Mouse (Mus musculus): Measurements from ENCODE around the gene Sec23ip. TPM values are rescaled to one million over a fixed set of nuclear protein-coding genes. Genes with fewer than 3 reads are reported as not detected.
A peak's percentile ranks its signal among the peaks of the same experiment; 100 is the strongest.

Sec23ip gene
- polyA plus RNA-seq, 1 experiment, result 11.5 TPM

DNA sequence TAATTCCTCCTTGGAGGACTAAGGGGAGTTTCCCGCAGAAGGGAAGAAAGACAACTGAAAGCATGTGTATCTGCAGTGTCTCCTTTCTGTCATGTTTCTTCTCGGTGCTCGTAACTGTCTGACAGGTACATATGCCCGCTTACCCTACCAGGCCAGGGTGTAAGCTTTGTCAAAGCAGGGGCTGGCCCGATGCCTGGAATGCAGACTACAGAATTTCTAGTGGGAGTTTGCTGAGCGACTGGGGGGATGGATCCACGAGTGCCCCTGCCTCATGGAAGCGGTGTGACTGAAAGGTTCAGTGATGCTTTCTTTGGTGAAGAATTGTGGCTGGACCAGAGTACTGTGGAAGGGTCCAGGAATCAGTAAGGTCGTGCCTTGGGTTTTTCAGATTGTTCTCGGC, 1.4 kb downstream of the Sec23ip start:
- Histone ChIP-seq H3K4me1 (ENCODE audit: control insufficient read depth, insufficient read depth, insufficient read length, low read length) (peaks cover 4% of the 10 kb centered on the region; the same call in 1 of the 2 replicates), H3K27ac (replicated peaks; ENCODE audit: low read depth, low read length) (no peak overlapping the region), H3K4me3 (ENCODE audit: insufficient read depth, low read depth, low read length) (peak overlapping the region; percentile 64; the same call in 1 of the 2 replicates)

DNA sequence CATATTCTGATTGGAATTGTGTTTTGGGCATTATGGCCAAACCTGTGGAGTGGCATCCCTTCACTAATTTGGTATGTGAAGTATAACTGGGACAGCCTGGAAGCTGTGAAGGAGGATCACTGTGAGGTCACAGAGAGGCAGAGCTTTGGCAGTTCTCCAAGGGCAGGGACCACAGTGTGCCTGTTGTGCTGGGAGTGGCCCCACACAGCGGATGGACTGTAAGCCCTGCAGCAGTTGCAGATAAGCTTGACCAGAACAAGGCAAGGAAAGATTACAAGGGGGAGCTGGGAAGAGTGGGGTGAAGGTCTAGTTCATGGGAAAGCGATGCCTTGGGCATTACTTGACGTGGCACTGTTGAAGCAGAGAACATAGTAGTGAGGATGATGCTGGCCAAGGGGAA, 4.0 kb downstream of the Sec23ip start:
- H3K4me1 ChIP-seq (ENCODE audit: control insufficient read depth, insufficient read depth, insufficient read length, low read length), result peaks cover 4% of the 10 kb centered on the region; the same call in 1 of the 2 replicates
- H3K27ac ChIP-seq (replicated peaks; ENCODE audit: low read depth, low read length), result no peak overlapping the region
- H3K4me3 ChIP-seq (ENCODE audit: insufficient read depth, low read depth, low read length), result no peak overlapping the region

DNA sequence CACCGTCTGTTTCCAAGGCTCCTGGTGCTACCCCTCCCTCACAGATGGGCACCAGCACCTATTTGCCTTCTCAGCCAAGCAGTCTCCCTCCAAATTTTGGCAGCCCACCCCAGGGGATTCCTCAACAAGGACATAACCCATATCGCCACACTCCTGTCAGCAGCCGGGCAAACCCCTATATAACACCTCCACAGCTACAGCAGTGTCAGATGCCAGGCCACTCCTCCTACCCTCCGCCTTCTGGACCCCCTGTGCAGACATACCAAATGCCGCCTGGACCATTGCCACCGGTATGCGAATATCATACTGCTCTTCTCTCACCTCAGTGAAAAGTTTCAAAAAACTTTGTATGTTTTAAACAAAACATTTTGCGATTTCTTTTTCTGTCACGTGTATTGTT, 5.6 kb downstream of the Sec23ip start:
- peaks cover 4% of the 10 kb centered on the region; the same call in 1 of the 2 replicates for H3K4me1 ChIP-seq (ENCODE audit: control insufficient read depth, insufficient read depth, insufficient read length, low read length)
- H3K4me3 ChIP-seq (ENCODE audit: insufficient read depth, low read depth, low read length), result no peak overlapping the region
- H3K27ac ChIP-seq (replicated peaks; ENCODE audit: low read depth, low read length), result no peak overlapping the region

DNA sequence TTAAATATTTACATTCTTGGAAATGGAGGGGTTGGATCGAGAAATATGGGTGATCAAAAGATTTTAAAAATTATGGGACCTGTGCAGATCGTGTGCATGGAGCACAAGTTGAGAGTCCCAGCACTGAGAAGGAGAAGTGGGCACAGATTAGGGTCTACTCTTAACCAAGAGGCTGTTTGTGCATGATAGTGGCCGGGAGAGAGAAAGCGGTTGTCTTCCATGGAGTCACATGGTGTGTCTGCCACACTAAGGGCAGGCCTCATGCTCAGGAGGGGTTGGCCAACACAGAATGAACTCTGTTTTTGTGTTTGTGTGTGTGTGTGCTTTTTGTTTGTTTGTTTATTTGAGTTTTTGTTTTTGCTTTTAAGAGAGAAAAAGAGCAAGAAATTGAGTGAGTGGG, 7.3 kb downstream of the Sec23ip start:
- no peak overlapping the region for H3K4me3 ChIP-seq (ENCODE audit: insufficient read depth, low read depth, low read length)
- H3K4me1 ChIP-seq (ENCODE audit: control insufficient read depth, insufficient read depth, insufficient read length, low read length), result no peaks in the 10 kb centered on the region
- H3K27ac ChIP-seq (replicated peaks; ENCODE audit: low read depth, low read length), result no peak overlapping the region

DNA sequence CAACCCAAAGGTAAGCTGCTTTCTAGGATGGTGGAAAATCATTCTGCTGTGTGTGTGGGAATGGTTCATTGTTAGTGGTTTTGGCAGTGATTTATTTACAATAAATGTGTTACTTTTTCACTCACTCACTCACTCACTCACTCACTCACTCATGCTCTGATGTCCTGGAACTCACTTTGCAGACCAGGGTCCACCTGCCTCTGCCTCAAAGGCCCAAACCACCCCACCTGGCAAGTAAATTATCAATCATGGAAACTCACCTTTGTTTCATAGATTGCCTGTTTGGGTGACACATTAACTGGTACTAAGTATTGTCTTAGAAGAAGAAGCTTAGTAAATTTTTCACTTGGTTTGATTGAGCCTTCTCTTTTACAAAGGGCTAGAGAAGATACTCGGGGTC, 10.7 kb downstream of the Sec23ip start:
- Histone ChIP-seq H3K4me1 (ENCODE audit: control insufficient read depth, insufficient read depth, insufficient read length, low read length) (no peaks in the 10 kb centered on the region), H3K27ac (replicated peaks; ENCODE audit: low read depth, low read length) (no peak overlapping the region), H3K4me3 (ENCODE audit: insufficient read depth, low read depth, low read length) (no peak overlapping the region)

DNA sequence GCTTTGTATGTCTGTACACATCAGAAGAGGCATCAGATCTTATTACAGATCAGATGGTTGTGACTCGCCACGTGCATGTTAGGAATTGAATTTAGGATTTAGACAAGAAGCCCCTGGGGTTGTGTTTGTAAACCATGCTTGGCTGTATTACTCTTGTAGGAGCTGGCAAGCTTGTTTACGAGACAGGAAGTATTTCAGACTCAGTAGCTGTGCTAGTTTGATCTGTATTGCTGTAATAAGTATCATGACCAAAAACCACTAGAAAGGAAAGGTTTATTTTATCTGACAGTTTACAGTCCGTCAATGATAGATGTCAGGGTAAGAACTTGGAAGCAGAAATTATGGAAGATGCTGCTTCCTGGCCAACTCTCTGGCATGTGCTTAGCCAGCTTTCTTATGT, 14.2 kb downstream of the Sec23ip start:
- H3K4me1 ChIP-seq (ENCODE audit: control insufficient read depth, insufficient read depth, insufficient read length, low read length), result no peaks in the 10 kb centered on the region
- H3K4me3 ChIP-seq (ENCODE audit: insufficient read depth, low read depth, low read length), result no peak overlapping the region
- no peak overlapping the region for H3K27ac ChIP-seq (replicated peaks; ENCODE audit: low read depth, low read length)

DNA sequence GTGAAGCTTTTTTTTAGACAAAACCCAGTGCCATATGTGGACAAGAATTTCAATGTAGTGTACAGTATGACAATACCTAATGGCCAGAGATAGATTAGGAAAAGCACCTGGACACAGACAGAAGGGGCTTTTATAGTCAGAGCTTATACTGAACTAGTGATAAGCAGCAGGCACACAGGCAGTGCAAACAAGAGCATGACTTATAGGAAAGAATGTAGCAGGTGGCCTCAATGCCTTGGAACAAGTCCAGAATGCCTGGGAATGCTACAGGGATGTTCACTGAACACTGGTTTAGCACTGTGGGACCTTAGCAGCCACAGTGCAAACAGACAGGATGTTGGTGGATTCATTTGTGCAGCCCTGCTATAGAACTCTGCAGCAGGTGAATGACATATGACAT, 22.0 kb downstream of the Sec23ip start:
- no peaks in the 10 kb centered on the region for H3K4me1 ChIP-seq (ENCODE audit: control insufficient read depth, insufficient read depth, insufficient read length, low read length)
- no peak overlapping the region for H3K27ac ChIP-seq (replicated peaks; ENCODE audit: low read depth, low read length)
- no peak overlapping the region for H3K4me3 ChIP-seq (ENCODE audit: insufficient read depth, low read depth, low read length)

DNA sequence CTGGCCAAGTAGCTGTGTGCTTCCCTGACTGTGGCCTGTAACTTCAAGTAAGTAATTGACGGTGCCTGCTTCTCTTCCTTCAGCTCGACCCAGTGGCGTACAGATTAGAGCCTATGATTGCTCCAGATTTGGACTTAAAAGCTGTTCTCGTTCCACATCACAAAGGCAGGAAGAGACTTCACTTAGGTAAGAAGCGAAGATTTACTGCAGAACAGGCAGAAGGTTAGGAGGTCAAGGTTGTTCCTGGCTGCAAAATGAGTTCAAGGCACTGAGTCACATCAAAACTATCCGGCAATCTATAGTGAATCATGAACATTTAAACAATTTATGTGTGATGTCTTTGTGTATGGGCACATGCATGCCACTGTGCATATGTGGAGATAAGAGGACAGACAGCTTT, 32.5 kb downstream of the Sec23ip start:
- Histone ChIP-seq H3K4me1 (ENCODE audit: control insufficient read depth, insufficient read depth, insufficient read length, low read length) (no peaks in the 10 kb centered on the region), H3K4me3 (ENCODE audit: insufficient read depth, low read depth, low read length) (no peak overlapping the region), H3K27ac (replicated peaks; ENCODE audit: low read depth, low read length) (no peak overlapping the region)

DNA sequence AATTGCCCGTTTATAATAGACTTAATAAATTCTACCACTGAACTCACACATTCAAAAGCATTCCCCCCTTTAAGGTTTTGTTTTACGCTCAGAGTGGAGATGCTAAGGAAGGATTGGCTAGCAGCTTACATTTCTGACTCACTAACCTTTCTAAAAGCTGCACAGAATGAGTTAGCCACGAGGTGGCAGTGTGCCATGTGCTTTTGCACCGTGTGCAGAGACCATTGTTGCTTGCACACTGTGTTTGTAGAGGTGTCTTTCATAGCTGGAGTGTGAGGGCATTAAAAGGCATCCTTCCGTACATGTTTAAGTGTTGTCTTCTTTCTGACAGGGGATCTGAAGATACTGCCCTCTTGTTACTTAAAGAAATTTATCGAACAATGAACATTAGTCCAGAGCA, 34.6 kb downstream of the Sec23ip start:
- H3K4me3 ChIP-seq (ENCODE audit: insufficient read depth, low read depth, low read length), result no peak overlapping the region
- H3K4me1 ChIP-seq (ENCODE audit: control insufficient read depth, insufficient read depth, insufficient read length, low read length), result no peaks in the 10 kb centered on the region
- H3K27ac ChIP-seq (replicated peaks; ENCODE audit: low read depth, low read length), result no peak overlapping the region

DNA sequence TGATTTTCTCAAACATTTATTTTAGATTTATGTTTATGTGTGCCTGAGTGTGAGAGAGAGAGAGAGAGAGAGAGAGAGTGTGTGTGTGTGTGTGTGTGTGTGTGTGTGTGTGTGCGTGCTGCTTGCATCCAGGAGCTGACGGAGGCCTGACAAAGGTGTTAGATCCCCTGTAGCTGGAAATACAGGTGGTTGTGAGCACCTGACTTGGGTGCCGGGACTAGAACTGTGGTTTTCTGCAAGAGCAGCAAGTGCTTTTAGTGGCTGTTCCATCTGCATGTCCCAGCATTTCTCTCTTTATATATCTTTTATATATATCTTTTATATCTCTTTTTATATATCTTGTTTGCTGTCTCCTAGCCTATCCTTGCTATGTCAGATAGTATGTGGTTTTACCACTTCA, 37.1 kb downstream of the Sec23ip start:
- H3K27ac ChIP-seq (replicated peaks; ENCODE audit: low read depth, low read length), result no peak overlapping the region

DNA sequence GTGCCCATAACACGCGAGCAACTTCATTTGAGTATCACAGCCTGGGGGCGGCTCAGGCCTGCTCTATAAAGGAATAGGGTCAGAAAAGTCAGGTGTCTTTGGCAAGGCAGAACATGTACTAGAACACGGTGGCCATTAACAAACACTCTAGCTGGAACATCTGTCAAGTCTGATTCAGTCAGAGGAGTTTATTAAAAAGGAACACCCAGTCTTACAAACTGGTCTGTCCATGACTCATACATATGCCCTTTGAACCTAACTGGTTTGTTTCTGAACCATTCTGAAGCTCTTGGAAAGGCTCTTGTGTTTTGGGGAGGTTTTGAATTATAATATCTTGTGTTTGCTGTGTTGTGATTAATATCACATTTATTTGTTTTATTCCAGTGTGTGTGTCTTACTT, 45.3 kb downstream of the Sec23ip start:
- Histone ChIP-seq H3K27ac (replicated peaks; ENCODE audit: low read depth, low read length) (no peak overlapping the region), H3K4me3 (ENCODE audit: insufficient read depth, low read depth, low read length) (no peak overlapping the region), H3K4me1 (ENCODE audit: control insufficient read depth, insufficient read depth, insufficient read length, low read length) (no peaks in the 10 kb centered on the region)

More for the DNA sequence above, 37.1 kb downstream of the Sec23ip start:
- Histone ChIP-seq H3K4me1 (ENCODE audit: control insufficient read depth, insufficient read depth, insufficient read length, low read length) (no peaks in the 10 kb centered on the region), H3K4me3 (ENCODE audit: insufficient read depth, low read depth, low read length) (no peak overlapping the region)

DNA sequence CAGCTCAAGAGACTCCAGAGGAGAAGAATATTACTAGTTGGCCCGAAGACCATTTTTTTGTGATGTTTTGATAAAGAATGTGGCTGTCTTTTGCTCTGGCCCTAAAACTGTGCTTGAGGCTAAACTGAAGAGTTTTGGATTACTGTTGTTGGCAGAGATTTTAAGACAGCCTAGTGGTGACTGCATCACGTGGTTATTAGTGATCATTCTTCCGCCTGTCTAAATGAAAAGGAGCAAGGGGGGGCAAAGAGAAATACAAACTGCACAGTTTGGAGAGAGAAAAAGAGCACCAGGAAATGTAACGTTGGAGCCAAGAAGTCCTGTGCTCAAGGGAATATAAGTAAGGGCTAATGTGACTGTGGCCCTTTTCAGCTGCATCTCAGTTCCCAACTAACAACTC, 48.7 kb downstream of the Sec23ip start:
- Histone ChIP-seq H3K27ac (replicated peaks; ENCODE audit: low read depth, low read length) (no peak overlapping the region), H3K4me3 (ENCODE audit: insufficient read depth, low read depth, low read length) (no peak overlapping the region), H3K4me1 (ENCODE audit: control insufficient read depth, insufficient read depth, insufficient read length, low read length) (no peaks in the 10 kb centered on the region)

DNA sequence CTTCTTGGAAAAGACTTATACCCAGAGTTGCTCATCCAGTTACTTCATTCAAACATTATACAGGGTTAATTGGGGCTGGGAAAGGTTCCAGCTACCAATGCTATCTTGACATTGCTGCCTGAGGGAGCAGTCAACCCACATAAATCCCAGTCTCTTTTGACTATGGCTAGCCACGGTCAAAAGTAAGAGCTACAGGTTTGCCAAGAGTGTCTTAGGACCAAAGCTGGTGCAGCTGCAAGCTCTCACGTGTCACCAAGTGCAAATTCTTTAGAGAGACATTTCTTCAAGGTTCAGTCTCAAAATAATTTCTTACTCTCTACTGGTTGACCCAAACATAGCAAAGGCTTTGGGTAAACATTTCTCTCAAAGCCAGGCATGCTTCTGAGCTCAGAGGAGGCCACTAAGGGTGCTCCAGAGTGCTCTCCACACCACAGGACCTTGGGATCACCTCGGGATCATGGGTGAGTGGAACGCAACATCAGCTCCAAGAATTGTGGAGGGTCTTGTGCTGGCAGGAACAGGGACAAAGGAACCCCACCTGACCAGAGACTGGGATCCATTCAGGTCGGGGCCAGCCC, 80.3 kb downstream of the Sec23ip start:
- no peaks in the 10 kb centered on the region for H3K4me1 ChIP-seq (ENCODE audit: control insufficient read depth, insufficient read depth, insufficient read length, low read length)

DNA sequence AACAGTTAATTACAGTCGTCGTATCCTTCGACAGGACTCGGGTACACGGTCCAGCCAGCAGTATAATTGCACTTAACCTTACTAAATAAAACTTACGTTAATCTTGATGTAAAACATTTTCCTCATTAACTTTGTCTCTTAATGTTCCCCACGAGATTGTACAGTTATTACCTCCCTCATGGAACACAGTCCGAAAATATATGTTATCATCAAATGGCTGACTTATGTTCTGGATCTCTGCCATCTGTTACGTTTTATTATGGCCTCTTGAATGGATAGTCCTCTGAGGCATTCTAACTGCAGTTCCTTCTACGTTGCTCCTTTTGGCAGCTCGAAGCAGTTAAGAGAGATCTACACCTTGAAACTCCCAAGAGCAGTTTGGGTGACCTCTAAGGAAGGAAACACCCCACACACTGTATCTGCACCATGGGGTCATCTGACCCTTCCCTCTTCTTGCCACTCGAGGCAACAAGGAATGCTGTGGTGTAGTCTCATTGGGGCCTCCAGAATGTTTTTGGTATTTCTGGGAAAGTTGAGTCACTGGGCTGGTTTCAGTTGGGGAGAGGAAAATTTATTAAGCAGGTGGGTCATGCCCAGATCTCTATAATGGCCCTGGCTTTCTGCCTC, 87.8 kb downstream of the Sec23ip start:
- Histone ChIP-seq H3K4me3 (ENCODE audit: insufficient read depth, low read depth, low read length) (no peak overlapping the region), H3K27ac (replicated peaks; ENCODE audit: low read depth, low read length) (no peak overlapping the region), H3K4me1 (ENCODE audit: control insufficient read depth, insufficient read depth, insufficient read length, low read length) (no peaks in the 10 kb centered on the region)

More for the DNA sequence above, 80.3 kb downstream of the Sec23ip start:
- no peak overlapping the region for H3K4me3 ChIP-seq (ENCODE audit: insufficient read depth, low read depth, low read length)
- H3K27ac ChIP-seq (replicated peaks; ENCODE audit: low read depth, low read length), result no peak overlapping the region

DNA sequence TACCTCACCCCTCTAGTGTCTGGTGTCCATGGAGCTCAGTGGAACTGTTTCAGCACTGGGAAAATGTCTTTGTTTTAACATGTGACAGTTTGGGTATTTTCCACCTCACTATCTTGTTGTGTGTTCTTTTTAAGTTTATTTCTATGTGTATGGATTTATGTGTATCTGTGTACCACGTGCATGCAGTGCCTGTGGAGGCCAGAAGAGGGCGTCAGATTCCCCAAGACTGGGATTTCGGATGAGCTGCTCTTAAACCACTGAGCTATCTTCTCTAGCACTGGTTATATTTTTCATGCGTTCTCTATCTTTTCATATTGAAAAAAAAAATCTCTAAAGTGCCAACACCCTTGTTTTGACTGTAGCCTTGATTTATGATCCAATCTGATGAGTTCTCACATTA, 88.5 kb downstream of the Sec23ip start:
- Histone ChIP-seq H3K27ac (replicated peaks; ENCODE audit: low read depth, low read length) (no peak overlapping the region), H3K4me1 (ENCODE audit: control insufficient read depth, insufficient read depth, insufficient read length, low read length) (no peaks in the 10 kb centered on the region)

More for the DNA sequence above, 88.5 kb downstream of the Sec23ip start:
- no peak overlapping the region for H3K4me3 ChIP-seq (ENCODE audit: insufficient read depth, low read depth, low read length)
